Mouse (Mus musculus) bone marrow, adult 2 months (tissue): Measurements from ENCODE around the gene Urb1. TPM values are rescaled to one million over a fixed set of nuclear protein-coding genes. Genes with fewer than 3 reads are reported as not detected.

ENCODE experiments used
- H3K27ac ChIP-seq: fragments of 200-500 bp; 2 replicates; pipeline ENCODE4 v1.5.1; 2012; ENCODE audit warnings: low read depth, mild to moderate bottlenecking, control low read depth, inconsistent platforms, low read length; ENCODE audit not compliant: control insufficient read depth, poor library complexity, insufficient read depth
- H3K4me1 ChIP-seq: fragments of 200-500 bp; 2 replicates; pipeline ENCODE4 v1.6.1; 2011; ENCODE audit warnings: low read length; ENCODE audit not compliant: control insufficient read depth, insufficient read depth
- H3K4me3 ChIP-seq: fragments of 200-500 bp; replicated peaks from 2 replicates; pipeline ENCODE3; 2011; ENCODE audit warnings: mild to moderate bottlenecking, low read depth, low read length, control low read depth; ENCODE audit not compliant: control insufficient read depth
- CTCF ChIP-seq: fragments of 200-500 bp; IDR thresholded peaks from 2 replicates; pipeline ENCODE4 v1.5.1; 2011; ENCODE audit warnings: low read length, control low read depth; ENCODE audit not compliant: control insufficient read depth, insufficient read depth
- POLR2A ChIP-seq: fragments of 200-500 bp; IDR thresholded peaks from 2 replicates; pipeline ENCODE4 v1.6.1; 2011; ENCODE audit warnings: low read depth, mild to moderate bottlenecking, control low read depth, low read length, borderline replicate concordance; ENCODE audit not compliant: control insufficient read depth
- WGBS: fragments of 180-500 bp; shearing (Covaris S2); methylation state at CpG from one replicate; pipeline ENCODE4 v1.1.7; 2018; 5-methylcytosine and 5-hydroxymethylcytosine counted together
- polyA plus RNA-seq: library from polyadenylated mRNA; stranded (reverse); fragments of >200 nt; gene quantifications from 2 replicates; pipeline ENCODE4 v1.2.4, GENCODE M21; 2011; ENCODE audit warnings: low replicate concordance; ENCODE audit not compliant: missing spikeins, insufficient read depth, insufficient read length

Gene Urb1
- polyA plus RNA-seq, 1 experiment: 5.1 TPM

- Histone ChIP-seq H3K4me1 (no peaks in the 10 kb centered on the region), H3K27ac (no peak overlapping the region), H3K4me3 (no peak overlapping the region)
- WGBS: 85% methylated on average over 9 of the region's 9 CpGs
- TF ChIP-seq CTCF (no peak), POLR2A (no peak)
Measured at GRCm38 (mm10) chr16:90842164-90842563, 32.0 kb upstream of the Urb1 start.

GRCm38 (mm10) chr16:90837431-90837830, 27.2 kb upstream of the Urb1 start:
- no peak overlapping the region for H3K4me3 ChIP-seq
- H3K27ac ChIP-seq: no peak overlapping the region
- no peaks in the 10 kb centered on the region for H3K4me1 ChIP-seq
- WGBS: 51% methylated on average over 8 of the region's 8 CpGs
- TF ChIP-seq CTCF (no peak), POLR2A (no peak)

GRCm38 (mm10) chr16:90833041-90833791, 23.0 kb upstream of the Urb1 start:
- WGBS: 56% methylated on average over 9 of the region's 9 CpGs
- no peaks in the 10 kb centered on the region; the same call in none of the 2 replicates for H3K4me1 ChIP-seq

GRCm38 (mm10) chr16:90832495-90832894, 22.3 kb upstream of the Urb1 start:
- Histone ChIP-seq H3K4me1 (no peaks in the 10 kb centered on the region; the same call in none of the 2 replicates), H3K4me3 (no peak overlapping the region), H3K27ac (no peak overlapping the region)
- TF ChIP-seq POLR2A: no peak
- TF ChIP-seq CTCF: no peak
- 35% methylated on average over 6 of the region's 6 CpGs for WGBS

More at GRCm38 (mm10) chr16:90833041-90833791, 23.0 kb upstream of the Urb1 start:
- Histone ChIP-seq H3K27ac (no peak overlapping the region), H3K4me3 (no peak overlapping the region)
- no peak for TF ChIP-seq CTCF
- TF ChIP-seq POLR2A: no peak

GRCm38 (mm10) chr16:90831676-90832075, 21.5 kb upstream of the Urb1 start:
- Histone ChIP-seq H3K4me3 (no peak overlapping the region), H3K27ac (no peak overlapping the region), H3K4me1 (no peaks in the 10 kb centered on the region; the same call in none of the 2 replicates)
- 25% methylated on average over 15 of the region's 15 CpGs for WGBS
- TF ChIP-seq POLR2A (no peak), CTCF (no peak)

GRCm38 (mm10) chr16:90830686-90831439, 20.6 kb upstream of the Urb1 start:
- H3K27ac ChIP-seq: peak overlapping the region; percentile 50; the same call in 1 of the 2 replicates
- peak overlapping the region; percentile 56 for H3K4me3 ChIP-seq
- H3K4me1 ChIP-seq: no peaks in the 10 kb centered on the region; the same call in none of the 2 replicates
- WGBS: 2% methylated on average over 67 of the region's 67 CpGs
- TF ChIP-seq POLR2A (no peak; the same call in 1 of the 2 replicates), CTCF (no peak)

- TF ChIP-seq CTCF (no peak), POLR2A (peak; percentile 52; the same call in 1 of the 2 replicates)
- peak overlapping the region; percentile 56 for H3K4me3 ChIP-seq
- H3K4me1 ChIP-seq: no peaks in the 10 kb centered on the region; the same call in none of the 2 replicates
- under 1% methylated on average over 45 of the region's 45 CpGs for WGBS
- peak overlapping the region; percentile 50 for H3K27ac ChIP-seq
Measured at GRCm38 (mm10) chr16:90829894-90830685, 19.9 kb upstream of the Urb1 start.
